Comparison of ENCODE assay signal across 18 mouse cellular contexts in genomic region chr7:81688378-81688777, GRCm38 (mm10). TPM values are rescaled to one million over a fixed set of nuclear protein-coding genes. Genes with fewer than 3 reads are reported as not detected.
DNase-seq lines count a peak whose midpoint lies in the region; ATAC-seq and TF ChIP-seq lines count a peak whose summit lies in the region.
"Had no signal": no experiment of that assay in that cellular context is flagged by ENCODE, and none has a peak within 500 bp of the region (broad histone marks: within the 10 kb centered on the region; RNA-seq: fewer than 3 reads in every experiment).

No protein-coding gene starts in this region.

- no peaks in the 10 kb centered on the region for H3K27me3 ChIP-seq in heart, embryonic 13.5 days (replicated peaks)
- H3K27me3 ChIP-seq in midbrain, embryonic 11.5 days (ENCODE audit: control insufficient read depth, insufficient read depth, low read length), result no peaks in the 10 kb centered on the region
- H3K27me3 ChIP-seq in midbrain, embryonic 15.5 days (replicated peaks), result no peaks in the 10 kb centered on the region
- H3K27me3 ChIP-seq in intestine, embryonic 16.5 days (replicated peaks; ENCODE audit: control insufficient read depth, insufficient read depth, low read length), result no peaks in the 10 kb centered on the region
- no peaks in the 10 kb centered on the region for H3K27me3 ChIP-seq in small intestine, adult 2 months (ENCODE audit: control insufficient read depth, insufficient read depth, low read length)
- H3K27me3 ChIP-seq: embryonic facial prominence, embryonic 13.5 days; kidney, embryonic 15.5 days; neural tube, embryonic 12.5 days had no signal

- H3K9me3 ChIP-seq in heart, embryonic 13.5 days, result no peaks in the 10 kb centered on the region
- H3K9me3 ChIP-seq in midbrain, embryonic 11.5 days (ENCODE audit: control insufficient read depth, low read length), result no peaks in the 10 kb centered on the region
- H3K9me3 ChIP-seq in midbrain, embryonic 15.5 days, result no peaks in the 10 kb centered on the region
- H3K9me3 ChIP-seq in intestine, embryonic 16.5 days (ENCODE audit: control insufficient read depth, low read length), result no peaks in the 10 kb centered on the region
- H3K9me3 ChIP-seq: embryonic facial prominence, embryonic 13.5 days; hindbrain, embryonic 10.5 days; kidney, embryonic 15.5 days; neural tube, embryonic 12.5 days had no signal

- 0 out of 2 replicates have a peak overlapping the region, but pooled peaks have one; percentile 24 for H3K9ac ChIP-seq in heart, embryonic 13.5 days
- no peak overlapping the region for H3K9ac ChIP-seq in midbrain, embryonic 11.5 days (ENCODE audit: low read length)
- H3K9ac ChIP-seq in midbrain, embryonic 15.5 days, result no peak overlapping the region
- no peak overlapping the region for H3K9ac ChIP-seq in intestine, embryonic 16.5 days (ENCODE audit: low read depth, low read length)
- H3K9ac ChIP-seq: embryonic facial prominence, embryonic 13.5 days; forebrain, postnatal 0 days; kidney, embryonic 15.5 days; neural tube, embryonic 12.5 days had no signal

- TF ChIP-seq CTCF in small intestine, adult 2 months (IDR thresholded peaks at IDR 0.05; ENCODE audit: extremely low read depth, insufficient read length, insufficient replicate concordance, low read depth, low read length), result no peak

- peaks cover 89% of the 10 kb centered on the region for H3K4me1 ChIP-seq in heart, embryonic 13.5 days
- peaks cover 2% of the 10 kb centered on the region; the same call in 1 of the 2 replicates for H3K4me1 ChIP-seq in midbrain, embryonic 11.5 days (ENCODE audit: control insufficient read depth, insufficient read depth, low read length)
- H3K4me1 ChIP-seq in midbrain, embryonic 15.5 days, result peaks cover 14% of the 10 kb centered on the region
- peaks cover 27% of the 10 kb centered on the region for H3K4me1 ChIP-seq in intestine, embryonic 16.5 days (ENCODE audit: control insufficient read depth, insufficient read depth, low read length)
- H3K4me1 ChIP-seq in small intestine, adult 2 months (ENCODE audit: control insufficient read depth, insufficient read depth, insufficient read length, low read length), result peaks cover 45% of the 10 kb centered on the region; the same call in 1 of the 2 replicates
- H3K4me1 ChIP-seq: kidney, embryonic 15.5 days; neural tube, embryonic 12.5 days had no signal

- no peak overlapping the region for H3K4me2 ChIP-seq in heart, embryonic 13.5 days
- no peak overlapping the region for H3K4me2 ChIP-seq in midbrain, embryonic 11.5 days
- H3K4me2 ChIP-seq in midbrain, embryonic 15.5 days, result no peak overlapping the region
- peak overlapping the region; percentile 45 for H3K4me2 ChIP-seq in intestine, embryonic 16.5 days (ENCODE audit: low read depth, low read length)
- H3K4me2 ChIP-seq: embryonic facial prominence, embryonic 13.5 days; kidney, embryonic 15.5 days; neural tube, embryonic 12.5 days had no signal

- WGBS in heart, embryonic 13.5 days, result 73% methylated on average over 9 of the region's 9 CpGs
- WGBS in midbrain, embryonic 11.5 days, result 87% methylated on average over 9 of the region's 9 CpGs
- 84% methylated on average over 9 of the region's 9 CpGs for WGBS in midbrain, embryonic 15.5 days
- WGBS in intestine, embryonic 16.5 days, result 55% methylated on average over 9 of the region's 9 CpGs
- 27% methylated on average over 9 of the region's 9 CpGs for WGBS in small intestine, adult 2 months

- TF ChIP-seq POLR2A in small intestine, adult 2 months (IDR thresholded peaks at IDR 0.05; ENCODE audit: low read depth, low read length), result no peak

- ATAC-seq in heart, embryonic 13.5 days (ENCODE audit: extremely low read depth, insufficient number of reproducible peaks, low FRiP score, low TSS enrichment), result no peak
- no peak for ATAC-seq in midbrain, embryonic 11.5 days (ENCODE audit: low FRiP score)
- no peak for ATAC-seq in midbrain, embryonic 15.5 days (replicated peaks)
- ATAC-seq in intestine, embryonic 16.5 days, result peak; percentile 72
- ATAC-seq: forebrain, postnatal 0 days had no signal

- peak overlapping the region; percentile 81 for H3K27ac ChIP-seq in heart, embryonic 13.5 days (replicated peaks)
- H3K27ac ChIP-seq in midbrain, embryonic 11.5 days (ENCODE audit: low read depth, low read length), result no peak overlapping the region
- no peak overlapping the region for H3K27ac ChIP-seq in midbrain, embryonic 15.5 days
- H3K27ac ChIP-seq in intestine, embryonic 16.5 days (ENCODE audit: low read length), result peak overlapping the region; percentile 95
- H3K27ac ChIP-seq in small intestine, adult 2 months (ENCODE audit: insufficient read depth, low read depth, low read length), result peak overlapping the region; percentile 98
- H3K27ac ChIP-seq: embryonic facial prominence, embryonic 13.5 days; gastrocnemius, adult 2 months; kidney, embryonic 15.5 days; neural tube, embryonic 12.5 days had no signal

- H3K4me3 ChIP-seq in heart, embryonic 13.5 days, result no peak overlapping the region
- H3K4me3 ChIP-seq in midbrain, embryonic 11.5 days (ENCODE audit: low read depth, low read length), result no peak overlapping the region
- H3K4me3 ChIP-seq in midbrain, embryonic 15.5 days, result no peak overlapping the region
- H3K4me3 ChIP-seq in intestine, embryonic 16.5 days (ENCODE audit: low read length), result peak overlapping the region; percentile 22; the same call in 1 of the 2 replicates
- H3K4me3 ChIP-seq in small intestine, adult 2 months (ENCODE audit: low read depth, low read length), result peak overlapping the region; percentile 42
- H3K4me3 ChIP-seq: embryonic facial prominence, embryonic 13.5 days; gastrocnemius, adult 2 months; hindbrain, embryonic 10.5 days; kidney, embryonic 15.5 days; neural tube, embryonic 12.5 days had no signal

- H3K36me3 ChIP-seq in heart, embryonic 13.5 days, result no peaks in the 10 kb centered on the region
- H3K36me3 ChIP-seq in midbrain, embryonic 11.5 days (ENCODE audit: control insufficient read depth, insufficient read depth, low read length), result no peaks in the 10 kb centered on the region
- no peaks in the 10 kb centered on the region for H3K36me3 ChIP-seq in midbrain, embryonic 15.5 days (replicated peaks)
- H3K36me3 ChIP-seq in intestine, embryonic 16.5 days (ENCODE audit: control insufficient read depth, insufficient read depth, low read length), result no peaks in the 10 kb centered on the region
- H3K36me3 ChIP-seq in small intestine, adult 2 months (ENCODE audit: control insufficient read depth, insufficient read depth, low read length), result no peaks in the 10 kb centered on the region
- H3K36me3 ChIP-seq: embryonic facial prominence, embryonic 13.5 days; hindbrain, embryonic 10.5 days; kidney, embryonic 15.5 days; neural tube, embryonic 12.5 days had no signal

- DNase-seq in heart, adult 18-20 months, result no peak
- peak; percentile 54 for DNase-seq in midbrain, embryonic 11.5 days (ENCODE audit: low spot score, missing footprints)
- no peak for DNase-seq in testis, postnatal 10 days (ENCODE audit: low spot score)
- DNase-seq: cerebellum, adult 8-10 months; forebrain, postnatal 0 days; gastrocnemius, adult 2 months; lung, adult 2 months; lung, postnatal 36 days; thymus, postnatal 4 days had no signal

RNA-seq across cellular contexts. Expression of gene Homer2, which starts 18.9 kb away (rescaled TPM):
- 73.4 and 82.1 TPM in 2 replicates for polyA plus RNA-seq in heart, embryonic 13.5 days (2015; fragmentation: Nextera tagmentation; extraction: Ambion mirVana)
- 10 to 100 TPM; 83.1 to 84.1 TPM for total RNA-seq in heart, adult 18-20 months (2021)
- polyA plus RNA-seq in midbrain, embryonic 11.5 days (2014; fragmentation: Nextera tagmentation; extraction: Ambion mirVana), result 19.6 and 22.4 TPM in 2 replicates
- 21.8 and 24.6 TPM in 2 replicates for polyA plus RNA-seq in midbrain, embryonic 15.5 days (2015; fragmentation: Nextera tagmentation; extraction: Ambion mirVana)
- 43.6 TPM in 2 replicates for polyA plus RNA-seq in intestine, embryonic 16.5 days (2015; fragmentation: Nextera tagmentation; extraction: Ambion mirVana)
- 11.2 and 20.2 TPM in 2 replicates for polyA plus RNA-seq in small intestine, adult 2 months (2012; rRNA removed)
- total RNA-seq: monocyte, adult 5-6 weeks had no signal

Comparison
In these comparisons a context has a peak if more than half of its experiments do, and no peak if none do; other contexts are left out.
1. H3K27ac ChIP-seq: peak in heart, embryonic 13.5 days (single experiment), intestine, embryonic 16.5 days (single experiment) and small intestine, adult 2 months (single experiment); none in midbrain, embryonic 11.5 days (single experiment) and midbrain, embryonic 15.5 days (single experiment).
2. H3K4me3 ChIP-seq: peak in intestine, embryonic 16.5 days (single experiment) and small intestine, adult 2 months (single experiment); none in heart, embryonic 13.5 days (single experiment), midbrain, embryonic 11.5 days (single experiment) and midbrain, embryonic 15.5 days (single experiment).